Mouse (Mus musculus) midbrain, embryonic 14.5 days (tissue): ENCODE measurements at regions not wholly inside any gene's neighbourhood (a gene's known extent, or its start where the extent isn't known, plus 50 kb on each side); places are given as distances from the start of the nearest gene placed in this dataset.

Experiments
- ATAC-seq: fragments of 200-750 bp; cut with Nextera tagmentation; 2 replicates; pipeline ENCODE4 v1.8.0; 2017; ENCODE audit warnings: moderate number of reproducible peaks, moderate library complexity; ENCODE audit not compliant: low FRiP score, low TSS enrichment
- DNase-seq: peaks from one replicate; pipeline ENCODE4 v3.0.0-alpha.2; 2015
- H3K27ac ChIP-seq: fragments of 300-500 bp; sonication (generic); replicated peaks from 2 replicates; pipeline ENCODE4 v1.5.1; 2014; ENCODE audit warnings: mild to moderate bottlenecking, low read depth, low read length, moderate library complexity
- H3K27me3 ChIP-seq: fragments of 300-500 bp; sonication (generic); 2 replicates; pipeline ENCODE4 v1.6.1; 2014; ENCODE audit warnings: low read length, control low read depth, mixed read lengths; ENCODE audit not compliant: control insufficient read depth, insufficient read depth
- H3K36me3 ChIP-seq: fragments of 300-500 bp; sonication (generic); 2 replicates; pipeline ENCODE4 v1.6.1; 2014; ENCODE audit warnings: low read length, control low read depth; ENCODE audit not compliant: control insufficient read depth, insufficient read depth
- H3K4me1 ChIP-seq: fragments of 300-500 bp; sonication (generic); 2 replicates; pipeline ENCODE4 v1.6.1; 2014; ENCODE audit warnings: mild to moderate bottlenecking, antibody characterized with exemption, low read length, control low read depth; ENCODE audit not compliant: control insufficient read depth, insufficient read depth
- H3K4me2 ChIP-seq: fragments of 300-500 bp; sonication (generic); 2 replicates; pipeline ENCODE4 v1.6.1; 2014; ENCODE audit warnings: mild to moderate bottlenecking, low read length, moderate library complexity
- H3K4me3 ChIP-seq: fragments of 300-500 bp; sonication (generic); replicated peaks from 2 replicates; pipeline ENCODE4 v1.5.1; 2014; ENCODE audit warnings: low read depth, low read length
- H3K9ac ChIP-seq: fragments of 300-500 bp; sonication (generic); replicated peaks from 2 replicates; pipeline ENCODE4 v1.6.1; 2014; ENCODE audit warnings: mild to moderate bottlenecking, low read length, moderate library complexity
- H3K9me3 ChIP-seq: fragments of 300-500 bp; sonication (generic); 2 replicates; pipeline ENCODE4 v1.6.1; 2016; ENCODE audit warnings: low read length, control low read depth, mixed read lengths; ENCODE audit not compliant: control insufficient read depth
- WGBS: fragments of 180-500 bp; shearing (Covaris S2); extraction: QIAGEN DNeasy Blood & Tissue Kit; methylation state at CpG from one replicate; pipeline ENCODE4 v1.1.7; 2014; 5-methylcytosine and 5-hydroxymethylcytosine counted together

DNA sequence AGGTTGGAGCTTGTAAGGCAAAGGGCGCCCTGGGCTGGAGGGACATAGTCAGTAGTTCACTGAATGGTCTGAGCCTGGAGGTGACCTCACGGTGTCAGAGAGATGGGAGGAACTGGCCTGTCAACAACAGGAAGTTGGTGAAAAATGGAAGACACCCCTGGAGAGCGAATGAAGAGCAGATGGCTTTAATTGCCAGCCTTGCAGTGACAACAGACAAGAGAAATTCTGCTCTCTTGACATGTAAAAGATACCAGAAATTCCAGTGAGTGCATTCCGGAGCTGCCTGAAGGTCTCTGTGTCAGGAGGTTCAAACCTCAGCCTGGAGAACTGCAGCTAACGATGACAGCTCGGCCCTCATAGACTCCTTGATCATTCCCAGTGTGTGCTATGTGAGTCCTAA, 318.3 kb upstream of the Gm5148 start:
- no peak for ATAC-seq
- Histone ChIP-seq H3K9me3 (no peaks in the 10 kb centered on the region), H3K4me2 (no peak overlapping the region), H3K27me3 (no peaks in the 10 kb centered on the region), H3K9ac (no peak overlapping the region), H3K36me3 (no peaks in the 10 kb centered on the region), H3K4me3 (no peak overlapping the region), H3K27ac (no peak overlapping the region), H3K4me1 (no peaks in the 10 kb centered on the region)
- 91% methylated on average over 6 of the region's 6 CpGs for WGBS
- no peak for DNase-seq

DNA sequence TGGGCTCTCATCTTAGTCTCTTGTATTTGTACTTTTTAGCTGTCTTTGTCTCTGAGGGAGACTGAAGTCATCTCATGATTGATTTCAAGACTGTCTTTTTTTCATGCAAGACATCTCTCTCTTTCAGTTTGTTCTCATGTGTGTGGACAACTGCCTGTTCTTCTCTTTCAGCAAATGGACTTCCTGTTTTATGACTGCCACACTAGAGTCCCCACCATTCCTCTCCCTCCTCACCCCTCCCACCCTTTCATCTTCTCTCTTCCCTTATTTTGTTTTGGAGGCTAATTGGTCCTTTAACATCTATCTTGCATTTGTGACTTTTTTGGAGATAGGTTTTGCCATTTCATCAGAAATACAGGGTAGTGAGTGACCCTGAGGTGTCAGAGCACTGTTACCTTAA, 311.8 kb upstream of the Gm5148 start:
- no peaks in the 10 kb centered on the region for H3K36me3 ChIP-seq
- no peak overlapping the region for H3K9ac ChIP-seq
- no peaks in the 10 kb centered on the region for H3K9me3 ChIP-seq
- ATAC-seq (no peak), DNase-seq (no peak)
- H3K4me2 ChIP-seq = no peak overlapping the region
- H3K27me3 ChIP-seq = no peaks in the 10 kb centered on the region
- no peak overlapping the region for H3K4me3 ChIP-seq
- no peak overlapping the region for H3K27ac ChIP-seq
- no peaks in the 10 kb centered on the region for H3K4me1 ChIP-seq

DNA sequence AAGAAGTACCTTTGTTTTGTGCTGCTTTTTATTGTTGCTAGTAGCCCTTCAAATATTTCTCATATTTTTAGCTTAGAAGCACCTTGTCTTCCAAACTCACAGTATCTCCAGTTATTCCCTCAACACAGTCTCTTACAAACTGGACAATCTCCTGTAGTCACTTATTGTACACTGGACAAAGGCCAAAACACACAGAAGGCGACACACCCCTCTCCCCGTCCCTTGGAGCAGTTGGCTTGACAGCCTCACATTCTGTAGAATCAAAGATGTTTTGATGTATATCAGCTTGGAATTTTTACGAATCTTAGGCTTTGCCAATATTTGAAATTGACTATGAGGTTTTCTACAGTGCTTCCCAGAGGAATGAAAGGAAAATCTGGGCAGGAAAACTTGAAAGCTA, 309.8 kb upstream of the Gm5148 start:
- Histone ChIP-seq H3K4me1 (no peaks in the 10 kb centered on the region), H3K27me3 (no peaks in the 10 kb centered on the region), H3K36me3 (no peaks in the 10 kb centered on the region), H3K9ac (no peak overlapping the region), H3K27ac (no peak overlapping the region), H3K9me3 (no peaks in the 10 kb centered on the region), H3K4me3 (no peak overlapping the region), H3K4me2 (no peak overlapping the region)
- DNase-seq (no peak), ATAC-seq (no peak)
- 74% methylated on average over 3 of the region's 3 CpGs for WGBS

DNA sequence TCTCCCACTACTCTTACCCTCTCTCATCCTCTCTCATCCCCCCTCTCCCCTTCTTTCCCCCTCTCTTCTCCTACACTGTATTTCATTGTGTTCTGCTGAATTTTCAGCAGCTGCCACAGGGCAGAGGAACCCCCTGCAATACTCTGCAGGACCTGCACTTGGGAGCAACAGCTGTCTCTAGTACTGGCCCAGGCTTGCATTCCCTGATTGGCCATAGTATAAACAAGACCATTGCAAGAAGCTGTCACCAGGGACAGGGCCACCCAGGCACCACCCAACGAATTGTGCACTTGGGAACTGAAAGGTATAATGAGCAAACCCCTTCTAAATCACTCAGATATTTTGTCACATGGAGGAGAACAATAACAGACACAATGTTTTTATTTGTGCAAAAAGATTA, 290.5 kb upstream of the Gm5148 start:
- H3K4me3 ChIP-seq = no peak overlapping the region
- H3K36me3 ChIP-seq = no peaks in the 10 kb centered on the region
- no peak overlapping the region for H3K9ac ChIP-seq
- no peaks in the 10 kb centered on the region for H3K9me3 ChIP-seq
- no peak for DNase-seq
- no peak overlapping the region for H3K27ac ChIP-seq
- H3K4me2 ChIP-seq = no peak overlapping the region
- H3K27me3 ChIP-seq = no peaks in the 10 kb centered on the region
- no peak for ATAC-seq
- 37% methylated on average over 1 of the region's 1 CpGs for WGBS
- no peaks in the 10 kb centered on the region for H3K4me1 ChIP-seq

DNA sequence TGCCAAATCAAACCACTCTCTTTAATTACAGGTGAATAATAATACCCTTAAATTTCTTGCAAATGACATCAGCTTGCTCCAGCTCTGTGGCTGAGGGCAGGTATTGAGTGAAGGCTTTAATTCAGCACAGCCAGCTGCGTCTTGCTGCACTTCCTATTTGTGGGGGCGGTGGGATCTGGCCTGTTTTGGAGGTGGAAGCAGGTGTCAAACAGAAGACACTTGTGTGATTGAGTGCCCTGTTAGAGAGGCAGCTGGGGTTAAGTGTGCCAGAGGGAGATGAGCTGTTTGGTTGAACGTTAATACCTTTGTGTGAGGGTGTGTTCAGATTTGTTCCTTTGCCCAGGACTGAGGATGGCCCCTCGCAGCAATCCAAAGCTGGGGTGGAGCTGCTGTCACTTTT, 284.9 kb upstream of the Gm5148 start:
- no peak for ATAC-seq
- no peaks in the 10 kb centered on the region for H3K9me3 ChIP-seq
- H3K9ac ChIP-seq = no peak overlapping the region
- no peak for DNase-seq
- H3K4me3 ChIP-seq = no peak overlapping the region
- H3K4me1 ChIP-seq = no peaks in the 10 kb centered on the region
- 49% methylated on average over 4 of the region's 4 CpGs for WGBS
- H3K27me3 ChIP-seq = no peaks in the 10 kb centered on the region
- no peaks in the 10 kb centered on the region for H3K36me3 ChIP-seq
- H3K4me2 ChIP-seq = no peak overlapping the region
- H3K27ac ChIP-seq = no peak overlapping the region

DNA sequence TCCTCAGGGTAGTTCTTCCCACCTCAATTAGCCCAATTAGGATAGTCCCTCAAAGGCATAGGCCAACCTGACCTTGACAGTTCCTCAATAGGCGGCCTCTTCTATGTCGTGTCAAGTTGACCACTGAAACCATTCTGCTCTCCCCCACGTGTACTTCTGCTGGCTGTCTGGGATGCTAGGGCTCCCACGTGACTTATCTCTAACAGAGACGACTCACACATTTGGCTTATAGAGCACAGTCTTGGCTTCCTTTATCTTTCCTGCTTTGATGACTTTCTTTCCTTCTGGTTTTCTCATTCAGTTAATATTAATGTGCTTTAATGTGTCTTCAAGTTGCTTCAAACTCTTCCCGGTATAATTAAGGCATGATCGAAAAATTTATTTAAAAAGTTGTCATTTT, 284.0 kb upstream of the Gm5148 start:
- H3K27me3 ChIP-seq = no peaks in the 10 kb centered on the region
- 86% methylated on average over 7 of the region's 7 CpGs for WGBS
- no peak overlapping the region for H3K9ac ChIP-seq
- no peaks in the 10 kb centered on the region for H3K9me3 ChIP-seq
- no peak overlapping the region for H3K4me2 ChIP-seq
- DNase-seq (no peak), ATAC-seq (no peak)
- no peak overlapping the region for H3K27ac ChIP-seq
- no peak overlapping the region for H3K4me3 ChIP-seq
- no peaks in the 10 kb centered on the region for H3K36me3 ChIP-seq
- no peaks in the 10 kb centered on the region for H3K4me1 ChIP-seq

DNA sequence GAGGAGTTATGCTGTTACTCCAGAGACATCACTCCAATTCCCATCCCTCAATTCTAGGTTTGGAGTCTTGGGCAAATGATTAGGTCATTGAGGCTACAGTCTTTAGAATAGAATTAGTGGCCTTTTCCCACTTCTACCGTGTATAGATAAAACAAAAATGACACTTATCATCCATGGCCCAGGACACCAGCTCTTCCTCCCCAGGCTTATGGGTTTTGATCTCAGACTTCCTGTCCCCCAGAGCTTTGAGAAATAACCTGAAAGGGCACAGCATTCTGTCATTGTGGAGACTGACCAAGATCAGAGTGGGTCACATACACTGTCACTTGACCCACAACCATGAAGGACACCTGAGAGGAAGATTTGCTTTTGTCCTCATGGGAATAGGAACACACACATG, 283.3 kb upstream of the Gm5148 start:
- 100% methylated on average over 1 of the region's 1 CpGs for WGBS
- no peaks in the 10 kb centered on the region for H3K4me1 ChIP-seq
- no peak overlapping the region for H3K9ac ChIP-seq
- no peaks in the 10 kb centered on the region for H3K36me3 ChIP-seq
- no peak overlapping the region for H3K4me2 ChIP-seq
- no peaks in the 10 kb centered on the region for H3K27me3 ChIP-seq
- no peak overlapping the region for H3K27ac ChIP-seq
- DNase-seq (no peak), ATAC-seq (no peak)
- H3K4me3 ChIP-seq = no peak overlapping the region
- no peaks in the 10 kb centered on the region for H3K9me3 ChIP-seq

DNA sequence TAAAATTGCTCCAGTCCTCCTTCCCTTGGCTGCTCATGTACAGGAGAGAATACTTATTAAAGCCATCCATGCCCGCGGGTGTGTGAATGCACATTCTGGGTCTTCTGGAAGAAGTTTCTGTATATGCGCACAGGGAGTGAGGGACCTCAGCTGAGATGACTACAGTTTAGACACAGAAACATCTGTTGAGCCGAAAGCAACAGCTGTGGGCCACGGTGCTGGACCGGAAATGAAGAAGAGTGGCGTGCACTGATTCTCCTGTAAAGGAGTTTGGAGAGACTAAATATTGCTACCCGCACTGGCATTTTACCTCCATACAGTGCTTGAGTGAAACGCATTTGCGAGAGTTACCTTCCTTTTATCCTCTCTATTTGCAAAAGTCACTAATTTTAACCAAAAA, 278.0 kb upstream of the Gm5148 start:
- H3K4me2 ChIP-seq = no peak overlapping the region
- no peaks in the 10 kb centered on the region for H3K4me1 ChIP-seq
- DNase-seq (no peak), ATAC-seq (no peak)
- H3K36me3 ChIP-seq = no peaks in the 10 kb centered on the region
- WGBS = 95% methylated on average over 10 of the region's 10 CpGs
- no peaks in the 10 kb centered on the region for H3K9me3 ChIP-seq
- no peak overlapping the region for H3K27ac ChIP-seq
- H3K4me3 ChIP-seq = no peak overlapping the region
- no peaks in the 10 kb centered on the region for H3K27me3 ChIP-seq
- H3K9ac ChIP-seq = no peak overlapping the region

DNA sequence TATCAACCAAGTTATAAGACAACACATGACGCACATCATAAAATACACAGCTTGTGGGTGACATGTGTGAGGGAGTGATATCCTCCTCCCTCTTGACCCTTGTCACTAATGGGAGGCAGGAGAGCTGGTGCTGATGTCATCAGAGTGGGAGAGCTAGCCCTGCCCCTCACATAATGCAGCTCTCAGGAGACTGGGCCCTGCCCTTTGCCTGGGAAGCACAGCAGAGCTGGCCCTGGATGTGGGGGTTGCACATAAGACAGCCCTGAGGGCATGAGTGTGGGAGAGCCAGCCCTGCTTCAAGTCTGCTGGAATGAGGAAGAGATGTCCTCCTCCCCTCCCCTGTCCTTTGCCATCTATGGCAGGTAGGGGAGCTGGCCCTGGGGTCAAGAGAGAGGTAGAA, 275.5 kb upstream of the Gm5148 start:
- WGBS = 100% methylated on average over 1 of the region's 1 CpGs
- DNase-seq (no peak), ATAC-seq (no peak)
- Histone ChIP-seq H3K4me3 (no peak overlapping the region), H3K27ac (no peak overlapping the region), H3K9me3 (no peaks in the 10 kb centered on the region), H3K9ac (no peak overlapping the region), H3K36me3 (no peaks in the 10 kb centered on the region), H3K27me3 (no peaks in the 10 kb centered on the region), H3K4me2 (no peak overlapping the region), H3K4me1 (no peaks in the 10 kb centered on the region)
